In the genomic region with DNA sequence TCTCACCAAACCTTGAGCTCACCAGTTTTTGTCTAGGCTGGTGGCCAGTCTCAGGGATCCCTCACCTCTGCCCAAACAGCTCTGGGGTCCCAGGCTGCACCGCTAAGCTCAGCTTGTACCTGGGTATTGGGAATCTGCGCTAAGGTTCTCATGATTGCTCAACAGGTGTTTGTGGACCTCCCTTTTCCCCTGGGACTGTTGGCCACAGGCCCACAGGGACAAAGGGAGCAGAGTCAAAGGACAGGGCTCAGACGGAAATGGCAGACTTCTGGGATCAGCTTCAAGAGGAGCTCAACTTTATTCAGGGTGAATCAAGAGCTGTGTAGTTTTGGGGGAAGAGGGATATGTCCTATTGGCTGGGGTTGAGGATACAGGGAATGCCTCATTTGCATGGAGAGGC, we compare ENCODE assay signal across 25 mouse cellular contexts.
DNase-seq lines count a peak whose midpoint lies in the region; ATAC-seq and TF ChIP-seq lines count a peak whose summit lies in the region.
"Had no signal": no experiment of that assay in that cellular context is flagged by ENCODE, and none has a peak within 500 bp of the region (broad histone marks: within the 10 kb centered on the region; RNA-seq: fewer than 3 reads in every experiment).

No protein-coding gene starts in this region.

- ATAC-seq in liver, postnatal 0 days = 0 out of 2 replicates have a peak, but pooled peaks have one; percentile 13
- ATAC-seq in liver, embryonic 11.5 days (replicated peaks; ENCODE audit: low FRiP score) = no peak
- no peak for ATAC-seq in stomach, postnatal 0 days (ENCODE audit: low FRiP score, low TSS enrichment)
- ATAC-seq in kidney, embryonic 16.5 days (ENCODE audit: low FRiP score, low TSS enrichment) = no peak
- ATAC-seq: forebrain, embryonic 15.5 days; hindbrain, postnatal 0 days; inflammation-experienced regulatory T-cells, adult 6 months; intestine, embryonic 16.5 days; Patski had no signal

- WGBS in liver, postnatal 0 days (ENCODE audit: insufficient replicate concordance) = 65% methylated on average over 3 of the region's 3 CpGs
- 76% methylated on average over 3 of the region's 3 CpGs for WGBS in liver, embryonic 11.5 days
- WGBS in stomach, postnatal 0 days = 75% methylated on average over 3 of the region's 3 CpGs
- 90% methylated on average over 3 of the region's 3 CpGs for WGBS in kidney, embryonic 16.5 days

- peak; percentile 62 for DNase-seq in adrenal gland, postnatal 14 days
- no peak for DNase-seq in adrenal gland, adult 8-10 months
- DNase-seq in liver, postnatal 0 days = peak; percentile 35
- DNase-seq in liver, embryonic 11.5 days (ENCODE audit: low spot score) = no peak
- DNase-seq in adipocyte (ENCODE audit: low spot score) = peak; percentile 6
- peak; percentile 17 for DNase-seq in stomach, postnatal 0 days (ENCODE audit: low spot score)
- DNase-seq: cerebellum, adult 11 months; cerebellum, adult 2 months; cerebellum, adult 9-11 months; cerebellum, postnatal 25 days; gastrocnemius, postnatal 25 days; heart, adult 2 months; heart, postnatal 14 days; heart, postnatal 4 days had no signal

- TF ChIP-seq EP300 in liver, postnatal 0 days (IDR thresholded peaks at IDR 0.05; ENCODE audit: low read depth) = no peak
- no peak for TF ChIP-seq EP300 in stomach, postnatal 0 days (optimal IDR thresholded peaks at IDR 0.05)

- H3K36me3 ChIP-seq in liver, postnatal 0 days (replicated peaks; ENCODE audit: insufficient read depth, low read length) = no peaks in the 10 kb centered on the region
- no peaks in the 10 kb centered on the region for H3K36me3 ChIP-seq in liver, embryonic 11.5 days (ENCODE audit: control insufficient read depth, insufficient read depth, low read length)
- no peaks in the 10 kb centered on the region for H3K36me3 ChIP-seq in stomach, postnatal 0 days (ENCODE audit: control insufficient read depth, insufficient read depth, low read length)
- H3K36me3 ChIP-seq in kidney, embryonic 16.5 days (ENCODE audit: insufficient read depth, low read length) = no peaks in the 10 kb centered on the region
- H3K36me3 ChIP-seq: embryonic facial prominence, embryonic 12.5 days; embryonic facial prominence, embryonic 15.5 days; forebrain, embryonic 15.5 days; heart, embryonic 10.5 days; heart, embryonic 13.5 days had no signal

- TF ChIP-seq CTCF in liver, postnatal 0 days (IDR thresholded peaks at IDR 0.05; ENCODE audit: low read depth) = no peak
- no peak for TF ChIP-seq CTCF in stomach, postnatal 0 days (IDR thresholded peaks at IDR 0.05; ENCODE audit: low read depth)

- no peak overlapping the region for H3K9ac ChIP-seq in liver, postnatal 0 days (replicated peaks)
- H3K9ac ChIP-seq in liver, embryonic 11.5 days (ENCODE audit: low read depth, low read length) = no peak overlapping the region
- no peak overlapping the region for H3K9ac ChIP-seq in stomach, postnatal 0 days (ENCODE audit: low read length)
- no peak overlapping the region for H3K9ac ChIP-seq in kidney, embryonic 16.5 days (replicated peaks; ENCODE audit: low read length)
- H3K9ac ChIP-seq: embryonic facial prominence, embryonic 12.5 days; embryonic facial prominence, embryonic 15.5 days; forebrain, embryonic 15.5 days; heart, embryonic 13.5 days; hindbrain, embryonic 14.5 days had no signal

- H3K27me3 ChIP-seq in liver, postnatal 0 days (ENCODE audit: insufficient read depth, low read length) = no peaks in the 10 kb centered on the region
- no peaks in the 10 kb centered on the region for H3K27me3 ChIP-seq in liver, embryonic 11.5 days (replicated peaks; ENCODE audit: control insufficient read depth, insufficient read depth, low read length)
- no peaks in the 10 kb centered on the region for H3K27me3 ChIP-seq in stomach, postnatal 0 days (ENCODE audit: control insufficient read depth, insufficient read depth, low read length)
- no peaks in the 10 kb centered on the region for H3K27me3 ChIP-seq in kidney, embryonic 16.5 days (ENCODE audit: insufficient read depth, low read length)
- H3K27me3 ChIP-seq: embryonic facial prominence, embryonic 12.5 days; embryonic facial prominence, embryonic 15.5 days; forebrain, embryonic 15.5 days; heart, embryonic 13.5 days; Patski had no signal

- no peaks in the 10 kb centered on the region for H3K9me3 ChIP-seq in liver, postnatal 0 days (ENCODE audit: low read length)
- H3K9me3 ChIP-seq in liver, embryonic 11.5 days (ENCODE audit: control insufficient read depth, low read length) = no peaks in the 10 kb centered on the region
- H3K9me3 ChIP-seq in stomach, postnatal 0 days (ENCODE audit: control insufficient read depth, low read length) = no peaks in the 10 kb centered on the region
- peaks cover 5% of the 10 kb centered on the region; the same call in 1 of the 2 replicates for H3K9me3 ChIP-seq in kidney, embryonic 16.5 days (ENCODE audit: low read length)
- H3K9me3 ChIP-seq: embryonic facial prominence, embryonic 12.5 days; embryonic facial prominence, embryonic 15.5 days; forebrain, embryonic 15.5 days; heart, embryonic 10.5 days had no signal

- no peak overlapping the region for H3K4me2 ChIP-seq in liver, postnatal 0 days (ENCODE audit: low read depth, low read length)
- no peak overlapping the region for H3K4me2 ChIP-seq in liver, embryonic 11.5 days
- H3K4me2 ChIP-seq in stomach, postnatal 0 days (replicated peaks; ENCODE audit: low read depth) = no peak overlapping the region
- H3K4me2 ChIP-seq in kidney, embryonic 16.5 days (replicated peaks; ENCODE audit: low read depth, low read length) = no peak overlapping the region
- H3K4me2 ChIP-seq: embryonic facial prominence, embryonic 12.5 days; embryonic facial prominence, embryonic 15.5 days; forebrain, embryonic 15.5 days; heart, embryonic 13.5 days; hindbrain, embryonic 14.5 days had no signal

- H3K27ac ChIP-seq in liver, postnatal 0 days (ENCODE audit: low read depth) = no peak overlapping the region
- H3K27ac ChIP-seq in liver, embryonic 11.5 days (ENCODE audit: low read depth, low read length) = no peak overlapping the region
- no peak overlapping the region for H3K27ac ChIP-seq in stomach, postnatal 0 days (replicated peaks)
- H3K27ac ChIP-seq in kidney, embryonic 16.5 days (ENCODE audit: low read length) = no peak overlapping the region
- H3K27ac ChIP-seq: embryonic facial prominence, embryonic 12.5 days; embryonic facial prominence, embryonic 15.5 days; forebrain, embryonic 15.5 days; heart, adult 2 months; heart, embryonic 10.5 days; heart, embryonic 13.5 days; hindbrain, embryonic 14.5 days; hindbrain, postnatal 0 days had no signal

- H3K4me3 ChIP-seq in liver, postnatal 0 days (ENCODE audit: low read depth, low read length) = no peak overlapping the region
- no peak overlapping the region for H3K4me3 ChIP-seq in liver, embryonic 11.5 days (ENCODE audit: low read depth, low read length)
- no peak overlapping the region for H3K4me3 ChIP-seq in stomach, postnatal 0 days (ENCODE audit: low read depth, low read length)
- no peak overlapping the region for H3K4me3 ChIP-seq in kidney, embryonic 16.5 days (ENCODE audit: low read length)
- H3K4me3 ChIP-seq: embryonic facial prominence, embryonic 12.5 days; embryonic facial prominence, embryonic 15.5 days; forebrain, embryonic 15.5 days; heart, adult 2 months; heart, embryonic 10.5 days; heart, embryonic 13.5 days had no signal

- no peaks in the 10 kb centered on the region for H3K4me1 ChIP-seq in liver, postnatal 0 days (ENCODE audit: insufficient read depth)
- no peaks in the 10 kb centered on the region for H3K4me1 ChIP-seq in liver, embryonic 11.5 days (replicated peaks; ENCODE audit: control insufficient read depth, insufficient read depth, low read length)
- H3K4me1 ChIP-seq in stomach, postnatal 0 days (replicated peaks; ENCODE audit: control insufficient read depth, insufficient read depth) = no peaks in the 10 kb centered on the region
- no peaks in the 10 kb centered on the region for H3K4me1 ChIP-seq in kidney, embryonic 16.5 days (ENCODE audit: insufficient read depth, low read length)
- H3K4me1 ChIP-seq: embryonic facial prominence, embryonic 12.5 days; embryonic facial prominence, embryonic 15.5 days; forebrain, embryonic 15.5 days; heart, embryonic 10.5 days; heart, embryonic 13.5 days had no signal

Comparison
In these comparisons a context has a peak if more than half of its experiments do, and no peak if none do; other contexts are left out.
1. DNase-seq: peak in adrenal gland, postnatal 14 days (single experiment), liver, postnatal 0 days (single experiment), adipocyte (single experiment) and stomach, postnatal 0 days (single experiment); none in adrenal gland, adult 8-10 months (single experiment) and liver, embryonic 11.5 days (single experiment).